Mouse (Mus musculus): ENCODE data around the gene Ube2ql1. TPM values are rescaled to one million over a fixed set of nuclear protein-coding genes. Genes with fewer than 3 reads are reported as not detected.

The Ube2ql1 gene
- polyA plus RNA-seq (2014; fragmentation: Illumina TruSeq; extraction: RNeasy Lipid Tissue Mini Kit (QIAGEN cat#74804); ENCODE audit: low read depth, low replicate concordance), result 0.50 TPM

DNA sequence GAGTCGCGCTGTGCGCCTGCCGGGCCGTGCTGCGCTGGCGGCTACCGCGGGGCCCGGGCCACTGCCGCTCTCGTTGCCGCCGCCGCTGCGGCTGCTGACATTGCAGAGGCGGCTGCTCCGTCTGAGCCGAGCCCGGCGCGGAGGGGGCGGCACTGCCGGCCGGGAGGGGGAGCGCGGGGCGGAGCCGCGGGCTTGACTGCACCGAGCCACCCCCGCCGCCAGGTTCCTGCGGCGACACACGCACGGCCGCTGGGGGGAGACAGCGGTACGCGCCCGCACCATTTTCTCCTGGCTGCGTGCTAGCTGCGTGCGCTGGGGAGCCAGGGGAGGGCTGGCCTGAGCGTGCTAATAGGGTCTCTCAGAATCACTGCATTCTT, at the start of gene Ube2ql1:
TSS of gene Ube2ql1 (minus strand) at position 131 of the 377 bp plus-strand sequence.

Other genes starting within 250 kb of the Ube2ql1 start
- 50.4 TPM for gene Nsun2, start 206.1 kb downstream of the Ube2ql1 start, polyA plus RNA-seq (2014; fragmentation: Illumina TruSeq; extraction: RNeasy Lipid Tissue Mini Kit (QIAGEN cat#74804); ENCODE audit: low read depth, low replicate concordance)
- gene Tent4a, start 205.3 kb downstream of the Ube2ql1 start, polyA plus RNA-seq (2014; fragmentation: Illumina TruSeq; extraction: RNeasy Lipid Tissue Mini Kit (QIAGEN cat#74804); ENCODE audit: low read depth, low replicate concordance), result 12.8 TPM
- 23.5 TPM for gene Srd5a1, start 128.4 kb downstream of the Ube2ql1 start, polyA plus RNA-seq (2014; fragmentation: Illumina TruSeq; extraction: RNeasy Lipid Tissue Mini Kit (QIAGEN cat#74804); ENCODE audit: low read depth, low replicate concordance)
- 50.3 TPM for gene Med10, start 62.5 kb upstream of the Ube2ql1 start, polyA plus RNA-seq (2014; fragmentation: Illumina TruSeq; extraction: RNeasy Lipid Tissue Mini Kit (QIAGEN cat#74804); ENCODE audit: low read depth, low replicate concordance)